Mouse (Mus musculus) right cerebral cortex, postnatal 14 days (tissue): ENCODE measurements around the gene Cep19.

ENCODE experiments used
- DNase-seq: peaks from one replicate; pipeline ENCODE4 v3.0.0; 2022

Cep19 gene

DNA sequence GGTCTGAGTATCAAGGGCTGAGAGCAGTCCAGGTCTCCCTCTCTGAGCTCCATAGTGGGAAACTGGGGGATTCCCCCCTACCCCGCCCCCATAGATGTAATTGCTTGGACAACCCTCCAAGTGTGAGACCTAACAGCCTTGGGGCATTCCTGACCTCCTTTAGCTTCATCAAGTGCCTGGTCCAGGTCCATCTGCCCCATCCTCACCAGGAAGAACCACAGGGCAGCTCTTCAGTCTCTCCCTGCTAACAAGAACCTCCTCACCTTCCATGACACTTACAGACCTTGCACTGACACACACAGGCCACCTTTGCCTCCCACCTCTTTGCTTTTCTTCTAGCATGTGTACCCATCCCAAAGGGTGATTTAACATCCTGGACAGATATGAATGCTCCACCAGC, 54.4 kb downstream of the Cep19 start:
- DNase-seq: no peak

GRCm38 (mm10) chr16:32154437-32154836, 54.8 kb downstream of the Cep19 start:
- DNase-seq: peak; percentile 72

GRCm38 (mm10) chr16:32156719-32157118, 57.1 kb downstream of the Cep19 start:
- DNase-seq: no peak

- DNase-seq: no peak
These were observed 57.8 kb downstream of the Cep19 start for GRCm38 (mm10) chr16:32157369-32157768.
